Mouse (Mus musculus): ENCODE measurements at regions not wholly inside any gene's neighbourhood (a gene's known extent, or its start where the extent isn't known, plus 50 kb on each side); places are given as distances from the start of the nearest gene placed in this dataset.

DNA sequence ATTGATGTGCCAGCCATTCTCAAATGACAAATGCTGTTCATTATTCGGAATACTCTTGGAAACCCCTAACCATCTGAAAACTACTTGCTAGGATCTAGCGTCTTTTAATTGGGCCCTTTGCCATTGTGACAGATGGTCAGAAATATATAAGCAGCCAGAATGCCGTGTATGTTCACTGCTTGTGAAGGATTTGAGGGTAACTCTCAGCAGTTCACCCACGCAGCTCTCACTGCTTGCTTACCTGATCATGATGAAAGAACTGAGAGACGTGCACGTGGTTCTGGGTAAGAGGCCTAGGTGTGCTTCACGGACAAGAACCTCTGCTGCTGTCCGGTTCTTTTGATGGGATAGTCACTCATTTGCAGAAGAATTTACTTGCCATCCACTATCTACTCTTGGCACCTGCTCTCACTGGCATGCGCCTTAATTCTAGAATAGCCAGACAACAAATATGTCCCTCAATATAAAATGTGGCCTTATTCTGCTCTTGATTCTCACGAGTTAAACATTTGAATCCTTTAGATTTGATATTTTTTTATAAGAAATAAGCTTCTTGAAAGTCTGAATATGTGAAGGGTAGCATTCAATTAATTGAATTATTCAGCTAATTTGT, 328.1 kb downstream of the Ptprc start:
- DNase-seq = no peak

DNA sequence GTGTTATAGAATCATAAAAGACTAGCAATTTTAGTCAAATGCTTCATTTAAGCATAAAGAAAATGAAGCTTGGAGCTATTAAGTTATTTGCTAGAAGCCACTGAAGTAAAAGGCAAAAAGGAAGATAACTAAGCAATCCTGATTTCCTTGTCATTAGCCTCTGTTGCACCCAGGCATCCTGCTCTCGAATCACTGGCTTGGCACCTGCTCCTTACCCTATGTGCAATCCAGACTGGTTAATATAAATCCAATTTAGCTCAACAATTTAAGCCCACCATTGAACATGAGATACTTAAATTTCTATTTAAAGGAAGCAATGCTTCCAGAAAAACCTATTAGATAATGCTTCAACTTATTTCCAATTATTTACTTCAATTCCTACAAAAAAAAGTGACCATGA, 328.7 kb downstream of the Ptprc start:
- no peak for DNase-seq

DNA sequence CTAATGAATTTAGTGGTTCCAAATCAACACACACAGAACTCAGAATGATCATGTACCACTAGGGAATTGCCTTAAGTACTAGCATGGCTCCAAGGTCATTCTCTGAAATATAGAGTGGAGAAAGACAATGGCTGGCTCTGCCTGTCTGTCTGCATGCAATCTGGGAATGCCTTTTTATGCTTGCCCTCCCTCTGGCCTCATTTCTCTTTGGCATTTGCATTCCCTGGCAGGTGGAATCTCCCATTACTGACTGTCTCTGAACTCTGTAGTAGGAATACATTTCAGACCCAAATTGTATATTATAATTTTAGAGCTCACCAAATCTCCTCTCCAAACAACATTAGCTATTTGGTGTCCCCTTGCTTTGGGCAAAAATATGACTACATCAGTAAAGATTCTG, 335.0 kb downstream of the Ptprc start:
- no peak for DNase-seq

DNA sequence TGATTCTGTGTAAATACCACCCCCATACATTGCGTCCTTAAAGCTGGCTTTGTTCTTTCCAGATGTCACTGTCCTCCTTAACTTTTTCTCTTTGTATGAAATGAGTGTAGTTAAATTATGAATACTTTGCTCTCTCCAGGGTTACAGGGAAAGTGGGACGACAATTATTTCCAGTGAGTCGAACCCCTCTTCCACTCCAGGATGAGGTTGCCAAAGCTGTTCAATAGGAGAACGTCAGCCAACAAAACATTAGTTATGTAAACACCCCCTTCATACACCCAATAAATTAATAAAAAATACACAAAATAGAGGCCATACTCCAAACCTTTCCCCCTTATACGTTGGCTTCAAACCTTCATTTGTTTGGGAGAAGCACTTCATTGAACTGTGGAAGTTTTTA, 335.8 kb downstream of the Ptprc start:
- DNase-seq = no peak

DNA sequence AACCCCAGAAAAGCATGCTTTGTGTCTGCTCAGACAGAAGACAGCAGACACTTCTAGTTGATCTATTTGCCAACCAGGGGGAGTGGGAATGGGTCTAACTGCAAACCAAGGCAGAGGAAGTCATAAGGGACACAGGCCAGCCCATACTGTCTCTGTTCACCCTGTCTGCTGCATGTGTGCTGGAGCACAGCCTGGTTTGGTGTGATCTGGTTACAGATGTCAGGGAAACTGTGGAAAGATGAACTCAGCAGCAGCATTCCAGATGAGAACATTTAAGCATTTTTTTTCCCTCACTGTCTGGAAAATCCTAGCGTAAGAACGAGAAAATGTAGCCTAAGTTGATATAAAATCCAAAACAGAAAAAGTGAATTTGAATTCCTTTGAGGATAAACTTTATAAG, 336.2 kb downstream of the Ptprc start:
- DNase-seq = peak; percentile 53

DNA sequence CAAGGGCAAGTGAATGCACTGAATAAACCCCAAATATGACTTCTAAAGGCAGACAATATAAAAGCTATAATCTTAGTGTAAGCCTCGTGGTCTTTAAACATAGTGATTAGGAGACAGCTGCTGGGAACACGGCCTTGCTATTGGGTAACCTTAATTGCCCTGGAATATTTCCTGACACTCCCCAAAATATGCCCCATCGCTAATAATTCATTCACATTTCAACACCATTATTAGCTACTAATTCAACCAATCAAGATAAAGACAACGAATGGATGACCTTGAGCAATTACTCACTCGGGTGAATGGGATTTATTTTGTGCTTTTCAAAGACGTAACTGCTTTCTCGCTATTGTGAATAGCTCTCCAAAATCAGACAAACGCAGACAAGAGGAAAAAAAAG, 337.2 kb downstream of the Ptprc start:
- no peak for DNase-seq

DNA sequence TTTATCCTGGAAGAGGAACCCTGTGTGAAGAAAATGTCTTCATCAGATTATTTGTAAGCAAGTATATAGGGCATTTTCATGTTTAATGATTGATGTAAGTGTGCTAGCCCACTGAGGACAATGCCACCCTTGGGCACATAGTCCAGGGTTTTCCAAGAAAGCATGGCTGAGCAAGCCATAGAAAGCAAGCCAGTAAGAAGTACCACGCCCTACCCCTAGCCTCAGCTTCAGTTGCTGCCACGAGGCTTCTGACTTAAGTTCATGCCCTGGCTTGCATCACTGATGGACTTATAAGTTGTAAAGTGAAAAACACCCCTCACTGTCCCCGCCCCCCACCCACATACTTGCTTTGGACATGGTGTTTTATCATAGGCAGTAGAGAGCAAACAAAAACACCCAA, 342.0 kb downstream of the Ptprc start:
- peak; percentile 70 for DNase-seq

DNA sequence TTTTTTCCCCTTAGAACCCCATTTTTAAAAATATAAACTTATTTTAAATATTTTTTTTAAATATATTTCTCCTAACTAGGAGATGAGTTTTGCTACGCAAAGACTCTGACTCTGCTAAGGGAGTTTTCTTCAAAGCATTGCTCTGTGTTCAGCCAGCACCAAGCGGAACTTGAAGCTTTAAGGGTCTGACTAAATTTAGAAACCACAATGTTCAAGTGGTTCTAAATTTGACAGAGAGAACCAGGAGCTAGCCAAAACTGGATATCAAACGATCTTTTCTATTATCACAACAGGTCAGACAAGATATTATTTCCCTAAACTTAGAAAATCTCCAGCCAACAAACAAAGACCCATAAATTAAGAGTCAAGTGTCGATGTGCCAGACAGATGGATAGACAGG, 344.2 kb downstream of the Ptprc start:
- peak; percentile 67 for DNase-seq

DNA sequence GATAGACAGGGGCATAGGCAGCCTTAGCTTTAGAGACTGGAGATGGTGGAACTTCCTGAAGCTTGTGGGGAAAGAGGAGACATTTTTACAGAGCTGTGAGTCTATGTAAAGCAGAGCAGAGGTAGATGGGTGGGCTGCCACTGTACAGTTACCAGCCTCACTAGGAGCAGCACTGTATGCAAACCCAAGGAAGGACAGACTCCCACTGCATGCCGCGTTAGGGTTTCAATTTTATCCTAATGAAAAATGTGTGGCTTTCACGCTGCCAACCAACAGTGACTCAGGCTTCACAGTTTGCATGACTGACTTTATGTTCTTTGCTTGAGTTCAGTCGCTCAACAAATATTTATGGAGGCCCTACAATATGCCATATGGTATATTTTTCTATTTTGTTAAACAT, 348.1 kb downstream of the Ptprc start:
- no peak for DNase-seq

DNA sequence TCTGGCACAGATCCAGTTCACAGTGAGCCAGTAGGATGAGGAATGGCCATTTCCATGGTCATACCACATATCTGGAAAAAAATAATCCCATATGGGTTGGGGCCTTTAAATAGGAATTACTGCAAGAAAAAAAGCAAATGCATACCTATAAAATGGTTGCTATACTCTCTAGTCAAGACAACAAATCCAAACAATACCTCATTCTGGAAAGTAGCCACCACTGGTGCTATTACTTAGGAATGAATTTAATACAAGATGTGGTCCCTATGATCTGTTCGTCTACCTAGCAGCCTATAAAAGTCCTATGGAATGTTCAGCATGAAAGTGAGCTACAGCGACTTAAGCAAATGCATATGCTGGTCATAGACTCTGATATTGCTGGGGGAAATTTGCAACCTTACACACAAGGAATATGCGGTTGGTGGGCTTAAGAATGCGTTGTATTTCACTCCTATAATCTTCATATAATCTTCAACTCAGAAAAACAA, 360.1 kb downstream of the Ptprc start:
- DNase-seq = no peak

DNA sequence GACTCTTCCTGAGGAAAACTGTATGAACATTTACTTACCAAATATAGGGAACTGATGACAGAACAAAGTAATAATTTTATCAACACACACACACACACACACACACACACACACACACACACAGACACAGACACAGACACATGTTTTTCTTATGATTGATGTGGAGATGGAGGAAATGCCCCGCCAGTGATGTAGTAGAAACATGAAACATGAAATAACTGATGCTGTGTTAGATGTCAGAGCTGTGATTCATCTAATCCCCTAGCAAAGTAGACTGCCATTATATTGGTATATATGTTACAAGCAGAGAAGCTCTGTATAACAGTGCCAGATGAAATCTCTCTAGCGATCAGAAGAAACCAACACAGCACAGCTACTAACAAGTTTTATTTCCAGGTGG, 361.0 kb downstream of the Ptprc start:
- no peak for DNase-seq

DNA sequence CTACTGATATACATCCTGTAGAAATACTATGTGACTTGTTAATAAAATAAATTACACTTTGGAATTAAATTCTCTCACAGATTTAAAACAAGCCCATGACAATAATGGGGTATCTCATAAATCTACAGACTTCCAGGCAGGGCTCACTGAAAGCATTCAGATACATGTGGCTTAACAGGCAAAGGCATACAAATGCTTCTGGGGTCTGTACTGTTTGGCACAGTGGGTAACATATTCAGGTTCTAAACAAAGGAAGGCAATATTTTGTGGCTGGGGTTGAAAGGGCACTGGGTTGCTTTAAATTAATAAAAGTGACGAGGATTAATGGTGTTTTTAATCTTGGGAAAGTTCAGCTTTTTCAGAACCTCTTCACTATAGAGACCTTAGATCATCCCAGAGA, 361.8 kb downstream of the Ptprc start:
- no peak for DNase-seq

DNA sequence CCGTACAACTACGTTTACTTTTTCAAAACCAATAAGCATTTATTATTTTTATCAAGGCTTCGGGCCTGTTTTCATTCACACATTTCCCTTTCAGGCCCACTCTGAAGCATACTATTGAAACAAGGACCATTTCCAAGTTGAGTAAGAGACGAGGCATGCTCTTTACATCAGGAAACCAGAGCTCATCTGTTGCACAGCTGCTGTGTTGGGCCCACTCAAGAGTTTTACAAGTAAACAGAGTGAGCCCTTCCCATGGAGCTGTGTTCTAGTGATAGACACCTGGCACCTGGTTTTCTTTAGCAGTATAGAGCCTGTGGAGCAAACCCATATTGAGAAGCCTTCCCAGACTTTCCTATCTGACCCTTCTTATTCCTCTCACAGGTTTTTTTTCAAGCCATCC, 363.5 kb downstream of the Ptprc start:
- DNase-seq = no peak

DNA sequence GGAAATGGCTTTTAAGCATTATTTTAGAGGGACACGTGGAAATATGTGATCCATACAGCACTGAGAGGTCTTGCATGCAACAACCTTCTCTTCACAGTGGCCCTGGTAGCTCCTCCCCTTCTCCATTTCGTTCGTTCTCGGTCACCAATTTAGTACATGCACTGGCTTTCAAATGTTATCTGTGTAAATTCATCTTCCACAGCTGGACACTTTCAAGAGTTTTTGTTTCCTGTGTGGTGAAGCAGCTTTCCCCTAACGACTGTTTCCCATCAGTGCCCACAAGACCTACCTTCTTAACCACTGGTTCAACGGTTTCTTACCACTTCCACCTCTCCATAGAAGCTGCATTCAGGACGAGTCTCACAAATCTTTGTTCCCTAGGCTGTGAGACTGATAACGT, 368.8 kb downstream of the Ptprc start:
- no peak for DNase-seq

DNA sequence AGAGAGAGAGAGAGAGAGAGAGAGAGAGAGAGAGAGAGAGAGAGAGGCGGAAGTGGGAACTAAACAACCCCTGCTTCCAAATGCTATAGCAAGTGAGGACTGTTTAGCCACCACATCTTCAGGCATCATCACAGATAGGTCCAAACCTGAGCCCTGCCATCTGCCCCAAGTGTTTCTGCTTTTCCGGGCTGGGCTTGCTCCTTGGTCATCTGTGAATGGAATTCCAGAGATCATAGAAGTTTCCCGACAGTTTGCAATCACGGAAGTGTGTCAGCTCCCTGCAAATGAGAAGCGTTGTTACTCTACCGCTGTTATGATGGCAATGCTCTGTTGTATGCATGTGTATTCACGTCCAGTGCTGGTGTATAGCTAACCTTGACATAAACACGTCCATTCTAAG, 369.3 kb downstream of the Ptprc start:
- no peak for DNase-seq

DNA sequence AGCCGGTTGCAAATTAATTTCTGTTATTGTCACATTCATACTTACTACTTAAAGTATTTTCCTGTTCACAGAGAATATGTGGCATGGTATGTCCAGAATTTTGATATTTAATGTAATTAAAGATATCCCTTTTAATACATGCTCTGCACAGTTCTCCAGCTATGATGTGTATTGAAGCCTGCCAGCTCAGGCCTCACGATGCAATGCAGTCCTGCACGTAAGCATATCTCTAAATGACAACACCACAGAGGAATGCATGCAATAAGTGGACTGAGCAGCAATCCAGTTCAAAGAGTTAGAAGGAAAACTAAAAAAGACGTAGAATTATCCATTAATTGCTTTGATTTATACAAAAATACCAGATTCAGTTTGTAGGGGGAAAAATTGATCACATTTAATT, 373.4 kb downstream of the Ptprc start:
- no peak for DNase-seq

DNA sequence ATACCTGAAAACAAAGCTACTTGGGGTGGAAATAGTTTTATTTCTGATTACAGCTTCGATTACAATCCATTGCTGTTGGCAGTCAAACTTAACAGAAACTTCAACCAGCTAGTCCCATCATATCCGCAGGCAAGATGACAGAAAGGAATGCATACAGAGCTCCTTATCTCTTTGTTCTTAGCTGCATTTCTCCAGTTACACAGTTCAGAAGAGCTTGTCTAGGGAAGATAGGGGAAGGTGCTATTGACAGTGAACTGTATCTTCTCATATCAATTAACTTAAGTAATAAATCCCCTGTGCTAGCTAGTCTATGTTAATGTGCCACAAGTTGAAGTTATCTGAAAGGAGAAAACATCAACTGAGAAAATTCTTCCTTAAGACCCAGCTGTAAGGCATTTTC, 374.8 kb downstream of the Ptprc start:
- DNase-seq = no peak

DNA sequence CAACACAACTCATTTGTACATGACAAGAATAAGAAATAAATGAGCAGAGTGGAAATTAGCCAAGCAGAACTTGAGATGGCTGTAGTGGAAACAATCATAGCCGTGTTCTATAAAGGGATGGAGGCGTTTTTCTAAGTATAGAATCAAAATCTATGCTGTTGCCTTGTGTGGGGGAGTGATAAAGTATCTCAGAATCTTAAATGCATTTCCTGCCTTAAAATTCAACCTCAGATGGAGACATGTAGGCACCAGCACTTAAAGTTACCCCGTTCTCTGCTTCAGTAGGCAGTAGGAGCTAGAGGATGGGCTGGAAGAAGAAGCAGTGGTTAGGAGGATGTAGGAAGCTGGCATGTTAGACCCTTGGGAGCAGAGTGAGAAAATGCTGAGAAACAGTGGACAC, 386.7 kb downstream of the Ptprc start:
- DNase-seq = no peak

DNA sequence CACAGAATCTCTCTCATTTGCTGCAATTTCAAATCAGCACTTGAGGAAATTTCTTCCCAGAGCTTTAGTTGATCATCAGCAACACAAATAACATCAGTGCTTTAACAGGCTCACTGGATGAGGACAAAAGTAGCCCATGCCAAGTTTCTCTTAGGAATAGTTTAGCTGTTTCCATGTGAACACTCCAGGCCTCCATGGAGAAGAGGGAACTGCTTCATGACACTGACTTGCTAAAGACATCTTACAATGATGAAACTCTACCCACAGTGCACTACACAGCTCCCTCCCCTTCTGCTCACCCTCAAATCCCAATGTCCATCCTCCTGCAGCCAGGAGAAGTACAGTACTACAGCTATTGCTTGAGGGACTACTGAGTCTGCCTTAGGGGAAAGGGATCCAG, 388.9 kb downstream of the Ptprc start:
- DNase-seq = no peak

DNA sequence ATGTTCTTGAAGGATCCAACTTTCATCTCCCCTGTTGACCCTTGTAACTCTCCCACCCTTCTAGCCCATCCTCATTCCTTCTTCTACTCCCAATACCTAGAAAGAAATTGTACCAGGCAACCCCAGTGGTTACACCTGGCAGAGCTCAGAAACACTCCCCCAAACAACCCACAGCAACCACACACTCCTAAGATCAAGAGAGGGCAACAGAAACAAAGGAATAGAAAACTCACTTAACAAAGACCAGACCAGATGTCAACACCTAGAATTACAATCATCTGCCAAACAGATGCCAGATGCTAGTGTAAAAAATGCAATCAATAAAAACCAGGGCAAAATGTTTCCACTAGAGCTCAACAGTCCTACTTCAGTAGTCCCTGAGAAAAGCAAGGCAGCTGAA, 400.9 kb downstream of the Ptprc start:
- no peak for DNase-seq

DNA sequence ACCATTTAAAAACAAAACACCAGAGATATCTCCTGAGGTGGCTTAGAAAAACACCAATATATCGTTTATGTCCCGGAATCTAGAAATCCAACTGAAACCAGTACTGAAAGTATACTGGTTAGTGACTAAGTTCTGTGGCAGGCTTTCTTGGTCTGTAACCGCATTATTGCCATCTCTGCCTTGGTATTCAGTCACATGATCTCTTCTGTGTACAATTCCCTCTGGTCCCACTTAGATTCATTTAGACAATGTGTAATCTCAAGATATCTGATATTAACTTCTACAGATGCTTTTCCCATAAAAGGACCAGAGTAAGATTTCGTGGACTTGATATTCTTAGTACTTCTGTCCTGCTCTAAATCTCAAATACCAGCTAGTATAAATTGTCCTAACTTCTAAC, 414.7 kb downstream of the Ptprc start:
- peak; percentile 6 for DNase-seq

DNA sequence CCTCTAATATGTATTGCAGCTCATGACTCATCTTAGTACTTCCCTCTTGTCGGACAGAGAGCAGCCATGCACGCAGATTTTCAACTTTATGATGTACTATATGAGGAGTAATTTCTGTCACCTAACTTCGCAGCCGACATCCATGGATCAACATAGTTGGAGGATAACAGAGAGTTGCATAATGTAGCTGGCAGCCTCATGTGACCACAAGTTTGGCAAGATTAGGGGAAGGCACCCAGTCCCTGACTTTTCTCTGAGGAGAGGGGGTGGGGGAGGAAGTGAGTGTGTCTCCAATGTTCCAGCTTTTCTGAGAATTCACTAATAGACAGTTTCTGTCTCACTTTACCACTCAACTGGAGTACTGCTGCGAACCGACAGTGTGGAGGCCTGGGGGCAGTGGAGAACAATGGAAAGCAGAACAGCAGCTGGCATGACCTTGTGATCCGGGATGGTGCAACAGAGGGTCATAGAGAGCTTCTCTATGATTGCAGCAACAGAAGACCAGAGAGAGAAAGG, 424.0 kb downstream of the Ptprc start:
- peak; percentile 91 for DNase-seq

DNA sequence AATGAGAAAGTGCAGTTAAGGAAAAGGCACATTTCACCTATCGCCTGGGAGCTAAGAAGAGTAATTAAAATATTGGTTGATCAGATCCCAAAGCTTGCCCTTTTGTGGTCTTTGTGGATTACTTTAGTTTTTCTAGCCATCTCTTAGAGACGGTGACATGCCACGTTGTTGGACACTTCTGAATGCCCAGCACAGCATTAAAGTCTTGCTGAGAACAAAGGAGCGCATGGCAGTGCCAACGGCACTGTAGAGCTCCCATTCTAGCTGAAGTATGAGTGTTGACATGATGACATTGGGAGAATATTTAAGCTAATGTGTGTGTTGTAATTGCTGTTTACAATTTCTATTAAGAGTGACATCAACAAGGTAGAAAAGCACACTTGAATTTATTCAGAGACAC, 424.6 kb downstream of the Ptprc start:
- no peak for DNase-seq

DNA sequence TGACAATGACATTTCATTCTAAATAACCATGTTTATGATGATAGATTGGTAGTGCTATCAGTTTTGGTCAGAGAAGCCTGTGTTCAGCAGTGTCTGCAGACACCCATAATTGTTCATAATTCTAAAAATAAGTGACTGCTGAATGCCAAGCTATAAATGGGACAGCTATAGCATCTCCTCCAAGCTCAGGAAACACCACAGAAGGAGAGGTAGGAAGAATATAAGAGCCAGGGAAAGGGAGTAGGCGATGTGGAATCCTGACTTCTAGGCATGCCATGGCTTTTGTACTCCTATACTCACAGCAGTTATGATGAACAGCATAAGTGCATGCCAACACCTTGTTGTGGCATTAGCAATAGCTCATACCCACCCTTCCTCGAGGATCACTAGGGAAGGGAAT, 429.4 kb downstream of the Ptprc start:
- DNase-seq = no peak

DNA sequence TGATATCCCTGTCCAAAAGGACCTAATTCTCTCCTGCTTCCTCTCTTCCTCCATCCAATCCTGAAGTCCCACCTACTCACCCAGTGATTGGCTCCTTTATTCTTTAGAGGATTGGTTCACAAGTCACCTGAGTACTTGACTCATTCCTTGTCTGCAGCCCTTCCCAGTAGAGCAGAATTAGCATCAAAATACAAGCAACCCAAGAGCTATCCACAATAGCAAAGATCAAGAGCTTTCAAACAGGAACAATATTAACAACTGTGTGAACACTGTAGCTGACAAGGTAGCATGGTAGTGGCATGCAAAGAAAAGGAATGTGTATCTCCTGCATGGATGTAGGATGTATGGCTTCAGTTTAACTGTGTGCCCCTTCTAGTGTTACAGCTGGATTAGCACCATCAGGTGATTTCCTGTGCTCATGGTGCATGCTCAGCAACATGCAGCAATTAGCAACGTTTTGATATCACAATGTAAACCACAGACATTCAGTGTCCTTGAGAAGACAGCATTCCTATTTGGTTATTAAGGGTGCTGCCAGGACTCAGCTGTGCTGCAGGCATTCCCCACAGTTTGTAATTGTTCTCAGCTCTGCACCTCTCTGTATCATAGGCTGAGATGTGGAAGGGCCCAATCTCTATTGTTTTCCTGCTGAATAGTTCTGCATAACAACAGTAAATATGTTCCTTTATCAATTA, 437.2 kb downstream of the Ptprc start:
- no peak for DNase-seq
